Mouse (Mus musculus): ENCODE measurements around the gene Tmtc2.

DNA sequence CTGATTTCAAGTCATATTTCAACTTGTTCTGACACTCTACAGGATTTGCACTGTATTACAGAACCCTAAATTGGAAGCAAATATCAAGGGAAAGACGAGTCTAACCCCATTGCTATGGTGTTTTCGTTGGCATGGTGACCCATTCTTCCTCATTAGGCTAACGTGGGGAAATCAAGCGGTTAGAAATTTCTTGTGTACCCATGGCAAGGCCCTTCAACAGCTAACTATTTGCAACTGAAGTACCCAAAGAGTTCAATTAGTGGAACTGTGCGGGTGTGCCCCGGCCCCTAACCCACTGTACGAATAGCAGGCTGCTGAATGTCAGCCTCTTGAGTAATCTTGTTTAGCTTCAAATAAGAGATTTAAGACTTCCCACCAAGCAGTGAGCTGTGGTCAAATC lies 193.7 kb downstream of the Tmtc2 start:
- TF ChIP-seq USF1 (IDR thresholded peaks at IDR 0.05; ENCODE audit: low read depth) (no peak), POLR2A (IDR thresholded peaks at IDR 0.05; ENCODE audit: insufficient read length, low read depth) (no peak), CEBPB (IDR thresholded peaks at IDR 0.05; ENCODE audit: insufficient read depth, poor library complexity, severe bottlenecking) (no peak), SRF (IDR thresholded peaks at IDR 0.05; ENCODE audit: control insufficient read depth, insufficient read length, low read depth) (no peak)
